Mouse (Mus musculus) CD4-positive helper T cell, adult 2 months (primary cell): ENCODE data around the gene L3hypdh.

Source experiments
- DNase-seq: peaks from one replicate; pipeline ENCODE4 v3.0.0-alpha.2; 2012; ENCODE audit warnings: low read depth, missing footprints, low spot score

Gene L3hypdh

GRCm38 (mm10) chr12:72085329-72086165 is at the start of gene L3hypdh, which contains the start of gene Jkamp:
L3hypdh (minus strand) TSS chr12:72085439.
Jkamp (plus strand) TSS chr12:72085589.
- peak; percentile 100 for DNase-seq

GRCm38 (mm10) chr12:72129203-72129602 is 44.0 kb upstream of the L3hypdh start:
- DNase-seq, result no peak

GRCm38 (mm10) chr12:72115686-72116345 is 30.6 kb upstream of the L3hypdh start:
- DNase-seq, result no peak

- no peak for DNase-seq
Measured at GRCm38 (mm10) chr12:72115126-72115525, 29.9 kb upstream of the L3hypdh start.

GRCm38 (mm10) chr12:72104525-72105281 is 19.5 kb upstream of the L3hypdh start:
- peak; percentile 50 for DNase-seq

- DNase-seq, result no peak
Measured at GRCm38 (mm10) chr12:72104027-72104426, 18.8 kb upstream of the L3hypdh start.

GRCm38 (mm10) chr12:72102776-72103175 is 17.5 kb upstream of the L3hypdh start:
- DNase-seq, result no peak

GRCm38 (mm10) chr12:72096966-72097365 is 11.7 kb upstream of the L3hypdh start:
- DNase-seq, result no peak

- DNase-seq, result no peak
Measured at GRCm38 (mm10) chr12:72089802-72090201, 4.6 kb upstream of the L3hypdh start.

- no peak for DNase-seq
Measured at GRCm38 (mm10) chr12:72086166-72086825, 1.1 kb upstream of the L3hypdh start.

- no peak for DNase-seq
Measured at GRCm38 (mm10) chr12:72085024-72085328, 263 bp downstream of the L3hypdh start.

GRCm38 (mm10) chr12:72084261-72085023 is 797 bp downstream of the L3hypdh start:
- DNase-seq, result no peak

GRCm38 (mm10) chr12:72083265-72083664 is 2.0 kb downstream of the L3hypdh start:
- DNase-seq, result no peak

- no peak for DNase-seq
Measured at GRCm38 (mm10) chr12:72082370-72082769, 2.9 kb downstream of the L3hypdh start.

- DNase-seq, result no peak
Measured at GRCm38 (mm10) chr12:72081961-72082360, 3.3 kb downstream of the L3hypdh start.

- no peak for DNase-seq
Measured at GRCm38 (mm10) chr12:72078248-72078647, 7.0 kb downstream of the L3hypdh start.

- peak; percentile 81 for DNase-seq
Measured at GRCm38 (mm10) chr12:72070327-72071269, 14.6 kb downstream of the L3hypdh start, which contains the start of gene Gpr135. Gpr135 (minus strand) TSS chr12:72071125.

GRCm38 (mm10) chr12:72069626-72070326 is 15.5 kb downstream of the L3hypdh start:
- DNase-seq, result no peak

GRCm38 (mm10) chr12:72057780-72058179 is 27.5 kb downstream of the L3hypdh start:
- no peak for DNase-seq
